Mouse (Mus musculus): ENCODE results near the gene Cpsf4. TPM values are rescaled to one million over a fixed set of nuclear protein-coding genes. Genes with fewer than 3 reads are reported as not detected.
"Not testable (repeated sequence)": the region's sequence is repeated elsewhere in the genome, so short reads cannot be mapped to it uniquely, and the experiment has no call there.

The Cpsf4 gene
- polyA plus RNA-seq, 1 experiment from 2014 or later: 14.1 TPM

DNA sequence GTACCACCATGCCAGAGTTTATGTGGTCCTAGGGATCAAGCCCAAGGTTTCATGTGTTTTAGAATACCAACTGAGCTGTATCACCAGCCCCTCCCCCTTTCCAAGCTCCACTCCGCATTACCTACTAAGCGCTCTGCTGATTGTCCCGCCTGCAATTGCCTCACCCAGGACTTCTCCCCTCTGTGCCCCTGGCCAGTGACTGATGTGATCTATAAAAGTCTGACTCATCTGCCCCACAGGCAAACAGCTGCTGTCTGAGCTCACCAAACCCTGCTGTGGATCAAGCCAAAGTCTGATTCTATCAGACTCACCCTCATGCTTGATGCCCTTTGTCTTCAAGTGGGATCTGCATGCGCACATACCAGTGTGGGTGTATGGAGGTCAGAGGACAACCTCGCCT is 55.8 kb downstream of the Cpsf4 start:
- WGBS: 79% methylated on average over 5 of the region's 5 CpGs
- ATAC-seq (ENCODE audit: insufficient number of reproducible peaks, insufficient read depth, low FRiP score, low read depth): no peak
- Histone ChIP-seq H3K27me3 (ENCODE audit: control insufficient read depth, insufficient read depth, low read length) (no peaks in the 10 kb centered on the region), H3K9ac (ENCODE audit: low read length) (no peak overlapping the region), H3K9me3 (ENCODE audit: control insufficient read depth, low read length) (no peaks in the 10 kb centered on the region), H3K27ac (replicated peaks in 1 of 2; ENCODE audit: control insufficient read depth in 1 of 2, insufficient read depth in 1 of 2, low read depth in 2 of 2, low read length in 2 of 2) (no peak overlapping the region), H3K4me1 (ENCODE audit: control insufficient read depth in 2 of 2, insufficient read depth in 2 of 2, low read length in 2 of 2) (no peaks in the 10 kb centered on the region), H3K4me2 (ENCODE audit: low read length) (no peak overlapping the region), H3K36me3 (ENCODE audit: control insufficient read depth, insufficient read depth, low read length) (peaks cover 46% of the 10 kb centered on the region), H3K4me3 (ENCODE audit: control insufficient read depth in 1 of 2, insufficient read depth in 1 of 2, low read depth in 1 of 2, low read length in 2 of 2) (no peak overlapping the region)

DNA sequence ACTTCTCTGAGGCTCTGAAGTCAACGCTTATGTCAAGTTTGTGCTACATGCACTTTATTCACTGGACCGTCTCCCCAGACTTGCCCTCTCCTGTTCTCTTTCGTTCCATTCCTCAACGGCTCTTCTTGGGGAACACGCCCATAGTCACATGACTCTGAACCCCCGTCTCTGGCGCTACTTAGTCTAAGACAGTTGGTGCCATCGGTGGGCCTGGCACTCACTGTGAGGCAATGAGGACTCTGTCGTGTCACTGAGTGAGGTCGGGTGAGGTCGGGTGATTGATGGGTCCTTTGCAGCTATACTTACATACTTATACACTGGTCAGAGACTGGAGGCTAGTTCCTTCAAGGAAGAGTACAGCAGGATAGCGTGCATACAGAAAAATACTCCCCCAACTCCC is 56.4 kb downstream of the Cpsf4 start:
- Histone ChIP-seq H3K9ac (ENCODE audit: low read length) (no peak overlapping the region), H3K9me3 (ENCODE audit: control insufficient read depth, low read length) (no peaks in the 10 kb centered on the region), H3K4me2 (ENCODE audit: low read length) (no peak overlapping the region), H3K4me1 (ENCODE audit: control insufficient read depth in 2 of 2, insufficient read depth in 2 of 2, low read length in 2 of 2) (no peaks in the 10 kb centered on the region), H3K27ac (replicated peaks in 1 of 2; ENCODE audit: control insufficient read depth in 1 of 2, insufficient read depth in 1 of 2, low read depth in 2 of 2, low read length in 2 of 2) (no peak overlapping the region), H3K36me3 (ENCODE audit: control insufficient read depth, insufficient read depth, low read length) (peaks cover 41% of the 10 kb centered on the region), H3K27me3 (ENCODE audit: control insufficient read depth, insufficient read depth, low read length) (no peaks in the 10 kb centered on the region), H3K4me3 (ENCODE audit: control insufficient read depth in 1 of 2, insufficient read depth in 1 of 2, low read depth in 1 of 2, low read length in 2 of 2) (no peak overlapping the region)
- 79% methylated on average over 12 of the region's 12 CpGs for WGBS
- no peak for ATAC-seq (ENCODE audit: insufficient number of reproducible peaks, insufficient read depth, low FRiP score, low read depth)

DNA sequence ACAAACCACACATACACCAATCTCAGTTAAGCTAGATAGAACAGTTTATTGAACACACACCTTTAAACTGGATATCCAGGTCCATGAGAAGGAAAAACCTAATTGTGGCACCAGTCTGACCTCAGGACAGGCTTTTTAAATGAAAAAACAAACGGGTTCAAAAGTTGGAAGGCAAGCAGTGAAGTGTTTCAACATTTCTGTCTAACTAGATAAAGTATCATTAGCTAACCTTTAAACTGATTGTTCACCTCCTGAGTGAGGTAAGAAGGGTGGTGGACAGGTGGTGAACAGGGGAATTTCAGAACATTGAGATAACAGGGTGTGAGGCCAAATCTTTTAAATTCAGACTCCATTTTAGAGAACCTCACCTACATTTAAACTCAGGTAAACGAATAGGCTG is 59.4 kb downstream of the Cpsf4 start:
- Histone ChIP-seq H3K27ac (replicated peaks in 1 of 2; ENCODE audit: control insufficient read depth in 1 of 2, insufficient read depth in 1 of 2, low read depth in 2 of 2, low read length in 2 of 2) (no peak overlapping the region), H3K9me3 (ENCODE audit: control insufficient read depth, low read length) (no peaks in the 10 kb centered on the region), H3K4me2 (ENCODE audit: low read length) (no peak overlapping the region), H3K4me3 (ENCODE audit: control insufficient read depth in 1 of 2, insufficient read depth in 1 of 2, low read depth in 1 of 2, low read length in 2 of 2) (no peak overlapping the region), H3K9ac (ENCODE audit: low read length) (no peak overlapping the region), H3K36me3 (ENCODE audit: control insufficient read depth, insufficient read depth, low read length) (peaks cover 10% of the 10 kb centered on the region; the same call in 1 of the 2 replicates), H3K4me1 (ENCODE audit: control insufficient read depth in 2 of 2, insufficient read depth in 2 of 2, low read length in 2 of 2) (peaks cover 0 to 5% of the 10 kb centered on the region in 2 experiments; a peak in 1 of 4 replicates), H3K27me3 (ENCODE audit: control insufficient read depth, insufficient read depth, low read length) (no peaks in the 10 kb centered on the region)
- no peak for ATAC-seq (ENCODE audit: insufficient number of reproducible peaks, insufficient read depth, low FRiP score, low read depth)
- 52% methylated on average over 2 of the region's 2 CpGs for WGBS

DNA sequence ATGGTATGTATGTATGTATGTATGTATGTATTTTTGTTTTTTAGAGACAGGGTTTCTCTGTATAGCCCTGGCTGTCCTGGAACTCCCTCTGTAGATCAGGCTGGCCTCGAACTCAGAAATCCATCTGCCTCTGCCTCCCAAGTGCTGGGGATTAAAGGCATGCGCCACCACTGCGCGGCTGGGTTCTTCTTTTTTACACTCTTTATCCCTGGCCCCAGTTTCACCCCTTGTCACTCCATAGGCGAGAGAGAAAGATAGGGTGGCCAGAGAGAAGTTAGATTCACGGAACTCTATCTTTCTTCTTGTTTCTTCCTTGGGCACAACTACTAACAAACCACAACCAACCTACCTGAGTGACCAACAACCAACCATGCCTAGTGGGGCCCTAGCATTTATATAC is 62.3 kb downstream of the Cpsf4 start:
- Histone ChIP-seq H3K36me3 (ENCODE audit: control insufficient read depth, insufficient read depth, low read length) (peaks cover 11% of the 10 kb centered on the region), H3K4me1 (ENCODE audit: control insufficient read depth in 2 of 2, insufficient read depth in 2 of 2, low read length in 2 of 2) (peaks cover 0 to 18% of the 10 kb centered on the region in 2 experiments; a peak in 2 of 4 replicates)
- not testable (repeated sequence) for ATAC-seq (ENCODE audit: insufficient number of reproducible peaks, insufficient read depth, low FRiP score, low read depth); H3K9me3 ChIP-seq (ENCODE audit: control insufficient read depth, low read length); H3K9ac ChIP-seq (ENCODE audit: low read length); H3K27me3 ChIP-seq (ENCODE audit: control insufficient read depth, insufficient read depth, low read length); H3K4me2 ChIP-seq (ENCODE audit: low read length); H3K27ac ChIP-seq (replicated peaks in 1 of 2; ENCODE audit: control insufficient read depth in 1 of 2, insufficient read depth in 1 of 2, low read depth in 2 of 2, low read length in 2 of 2); H3K4me3 ChIP-seq (ENCODE audit: control insufficient read depth in 1 of 2, insufficient read depth in 1 of 2, low read depth in 1 of 2, low read length in 2 of 2)
- WGBS: 78% methylated on average over 6 of the region's 6 CpGs

DNA sequence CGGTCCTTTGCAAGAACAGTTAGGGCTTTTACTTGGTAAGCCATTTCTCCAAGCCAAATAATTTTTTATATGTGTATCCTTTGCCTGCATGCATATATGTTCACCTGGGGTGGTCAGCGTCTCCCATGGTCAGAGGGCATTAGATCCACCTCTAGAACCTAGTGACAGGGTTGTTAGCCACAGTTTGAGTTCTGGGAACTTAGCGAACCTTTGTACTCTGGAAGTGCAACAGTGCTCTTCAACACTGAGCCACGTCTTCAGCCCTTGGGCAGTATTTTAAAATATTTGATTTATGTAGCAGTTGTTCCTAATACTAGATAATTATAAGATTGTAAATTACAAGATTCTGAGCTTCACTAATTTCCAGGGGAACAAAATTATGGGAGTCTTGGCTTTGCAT is 63.6 kb downstream of the Cpsf4 start:
- ATAC-seq (ENCODE audit: insufficient number of reproducible peaks, insufficient read depth, low FRiP score, low read depth): no peak
- WGBS: 93% methylated on average over 4 of the region's 4 CpGs
- H3K4me3 ChIP-seq (ENCODE audit: control insufficient read depth in 1 of 2, insufficient read depth in 1 of 2, low read depth in 1 of 2, low read length in 2 of 2): peak overlapping the region in 1 of 2 experiments; percentile 100; a peak in 1 of 4 replicates
- H3K9me3 ChIP-seq (ENCODE audit: control insufficient read depth, low read length): no peaks in the 10 kb centered on the region
- H3K27me3 ChIP-seq (ENCODE audit: control insufficient read depth, insufficient read depth, low read length): no peaks in the 10 kb centered on the region
- peak overlapping the region; percentile 68 for H3K4me2 ChIP-seq (ENCODE audit: low read length)
- H3K36me3 ChIP-seq (ENCODE audit: control insufficient read depth, insufficient read depth, low read length): peaks cover 25% of the 10 kb centered on the region
- peak overlapping the region; percentile 99; the same call in 1 of the 2 replicates for H3K9ac ChIP-seq (ENCODE audit: low read length)
- H3K27ac ChIP-seq (replicated peaks in 1 of 2; ENCODE audit: control insufficient read depth in 1 of 2, insufficient read depth in 1 of 2, low read depth in 2 of 2, low read length in 2 of 2): peak overlapping the region; percentile 91
- peaks cover 0 to 18% of the 10 kb centered on the region in 2 experiments; a peak in 2 of 4 replicates for H3K4me1 ChIP-seq (ENCODE audit: control insufficient read depth in 2 of 2, insufficient read depth in 2 of 2, low read length in 2 of 2)

- H3K4me3 ChIP-seq (ENCODE audit: control insufficient read depth in 1 of 2, insufficient read depth in 1 of 2, low read depth in 1 of 2, low read length in 2 of 2): peak within 1 kb of the TSS; percentile 93 to 100
- peak; percentile 97 for ATAC-seq (ENCODE audit: insufficient number of reproducible peaks, insufficient read depth, low FRiP score, low read depth)
- H3K9me3 ChIP-seq (ENCODE audit: control insufficient read depth, low read length): no peaks in the 10 kb centered on the region
- no peaks in the 10 kb centered on the region for H3K27me3 ChIP-seq (ENCODE audit: control insufficient read depth, insufficient read depth, low read length)
- H3K36me3 ChIP-seq (ENCODE audit: control insufficient read depth, insufficient read depth, low read length): peaks cover 33% of the 10 kb centered on the region
- 2% methylated on average over 40 of the region's 42 CpGs for WGBS
- peak within 1 kb of the TSS; percentile 99 for H3K9ac ChIP-seq (ENCODE audit: low read length)
- H3K4me2 ChIP-seq (ENCODE audit: low read length): peak within 1 kb of the TSS; percentile 68
- H3K27ac ChIP-seq (replicated peaks in 1 of 2; ENCODE audit: control insufficient read depth in 1 of 2, insufficient read depth in 1 of 2, low read depth in 2 of 2, low read length in 2 of 2): peak within 1 kb of the TSS; percentile 91
- peaks cover 0 to 18% of the 10 kb centered on the region in 2 experiments; a peak in 2 of 4 replicates for H3K4me1 ChIP-seq (ENCODE audit: control insufficient read depth in 2 of 2, insufficient read depth in 2 of 2, low read length in 2 of 2)
Measured at GRCm38 (mm10) chr5:145231367-145231871, 64.4 kb downstream of the Cpsf4 start, which contains the start of gene Zfp655. Zfp655 (plus strand) TSS chr5:145231715.

Other genes with a start within 250 kb of the Cpsf4 start
- 16.6 and 18.0 TPM in 2 replicates for gene Smurf1, start 201.4 kb upstream of the Cpsf4 start, polyA plus RNA-seq (2014; fragmentation: Nextera tagmentation; extraction: Ambion mirVana)
- not detected in 2 replicates for gene Gm4871, start 134.5 kb upstream of the Cpsf4 start, polyA plus RNA-seq (2014; fragmentation: Nextera tagmentation; extraction: Ambion mirVana)
- gene 1700018F24Rik, start 124.2 kb upstream of the Cpsf4 start, polyA plus RNA-seq (2014; fragmentation: Nextera tagmentation; extraction: Ambion mirVana): not detected in 2 replicates
- 101 and 107 TPM in 2 replicates for gene Arpc1a, start 83.4 kb upstream of the Cpsf4 start, polyA plus RNA-seq (2014; fragmentation: Nextera tagmentation; extraction: Ambion mirVana)
- not detected in 2 replicates for gene Kpna7, start 83.2 kb upstream of the Cpsf4 start, polyA plus RNA-seq (2014; fragmentation: Nextera tagmentation; extraction: Ambion mirVana)
- gene Arpc1b, start 53.0 kb upstream of the Cpsf4 start, polyA plus RNA-seq (2014; fragmentation: Nextera tagmentation; extraction: Ambion mirVana): 84.8 and 137 TPM in 2 replicates
- gene Pdap1, start 27.0 kb upstream of the Cpsf4 start, polyA plus RNA-seq (2014; fragmentation: Nextera tagmentation; extraction: Ambion mirVana): 60.9 and 69.1 TPM in 2 replicates
- gene Bud31, start 26.9 kb upstream of the Cpsf4 start, polyA plus RNA-seq (2014; fragmentation: Nextera tagmentation; extraction: Ambion mirVana): 130 and 135 TPM in 2 replicates
- 10.6 and 11.2 TPM in 2 replicates for gene Ptcd1, start 105 bp upstream of the Cpsf4 start, polyA plus RNA-seq (2014; fragmentation: Nextera tagmentation; extraction: Ambion mirVana)
- 1,222 and 1,313 TPM in 2 replicates for gene Atp5j2, start 24.8 kb downstream of the Cpsf4 start, polyA plus RNA-seq (2014; fragmentation: Nextera tagmentation; extraction: Ambion mirVana)
- gene Zkscan14, start 34.7 kb downstream of the Cpsf4 start, polyA plus RNA-seq (2014; fragmentation: Nextera tagmentation; extraction: Ambion mirVana): 7.4 and 7.8 TPM in 2 replicates
- gene Zkscan5, start 37.3 kb downstream of the Cpsf4 start, polyA plus RNA-seq (2014; fragmentation: Nextera tagmentation; extraction: Ambion mirVana): 10.2 and 11.1 TPM in 2 replicates
- gene Zfp655, start 64.5 kb downstream of the Cpsf4 start, polyA plus RNA-seq (2014; fragmentation: Nextera tagmentation; extraction: Ambion mirVana): 37.3 and 38.6 TPM in 2 replicates
- 0.42 and 0.73 TPM in 2 replicates for gene Zscan25, start 113.3 kb downstream of the Cpsf4 start, polyA plus RNA-seq (2014; fragmentation: Nextera tagmentation; extraction: Ambion mirVana)
- gene Cyp3a57, start 178.1 kb downstream of the Cpsf4 start, polyA plus RNA-seq (2014; fragmentation: Nextera tagmentation; extraction: Ambion mirVana): not detected in 2 replicates